Mouse (Mus musculus) layer of hippocampus, adult 11-12 months (tissue): ENCODE results near the gene Mepce.
A peak's percentile ranks its signal among the peaks of the same experiment; 100 is the strongest.
"Not testable (repeated sequence)": the region's sequence is repeated elsewhere in the genome, so short reads cannot be mapped to it uniquely, and the experiment has no call there.

Source experiments
- DNase-seq: peaks from one replicate; pipeline ENCODE4 v3.0.0; 2022; ENCODE audit warnings: low spot score

Mepce gene

DNA sequence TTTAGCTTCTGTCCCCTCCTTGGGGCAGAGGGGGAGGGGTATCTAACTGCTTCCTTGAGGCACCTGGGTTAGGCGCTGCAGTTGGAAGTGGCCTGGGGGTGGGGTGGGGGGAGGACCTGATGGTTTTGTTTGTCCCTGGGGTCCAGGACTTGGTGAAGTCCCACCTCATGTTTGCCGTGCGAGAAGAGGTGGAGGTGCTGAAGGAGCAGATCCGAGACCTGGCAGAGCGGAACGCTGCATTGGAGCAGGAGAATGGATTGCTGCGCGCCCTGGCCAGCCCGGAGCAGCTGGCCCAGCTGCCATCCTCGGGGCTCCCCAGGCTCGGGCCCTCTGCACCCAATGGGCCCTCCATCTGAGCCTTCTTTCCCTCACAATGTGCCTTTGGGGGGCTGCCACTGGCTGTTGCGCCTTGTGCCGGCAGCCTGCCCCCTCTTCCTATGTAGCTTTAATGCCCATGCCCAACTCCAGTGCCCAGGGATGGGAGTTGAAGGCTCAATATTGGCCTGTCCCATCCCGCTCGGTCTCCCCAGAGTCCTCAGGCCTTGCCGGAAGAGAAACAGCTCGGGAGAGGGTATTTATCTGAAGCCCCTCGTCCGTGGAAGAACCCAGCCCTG is 28.4 kb downstream of the Mepce start:
- DNase-seq = no peak

- DNase-seq = peak; percentile 91
These were observed 29.6 kb downstream of the Mepce start for GRCm38 (mm10) chr5:137757887-137758286.

DNA sequence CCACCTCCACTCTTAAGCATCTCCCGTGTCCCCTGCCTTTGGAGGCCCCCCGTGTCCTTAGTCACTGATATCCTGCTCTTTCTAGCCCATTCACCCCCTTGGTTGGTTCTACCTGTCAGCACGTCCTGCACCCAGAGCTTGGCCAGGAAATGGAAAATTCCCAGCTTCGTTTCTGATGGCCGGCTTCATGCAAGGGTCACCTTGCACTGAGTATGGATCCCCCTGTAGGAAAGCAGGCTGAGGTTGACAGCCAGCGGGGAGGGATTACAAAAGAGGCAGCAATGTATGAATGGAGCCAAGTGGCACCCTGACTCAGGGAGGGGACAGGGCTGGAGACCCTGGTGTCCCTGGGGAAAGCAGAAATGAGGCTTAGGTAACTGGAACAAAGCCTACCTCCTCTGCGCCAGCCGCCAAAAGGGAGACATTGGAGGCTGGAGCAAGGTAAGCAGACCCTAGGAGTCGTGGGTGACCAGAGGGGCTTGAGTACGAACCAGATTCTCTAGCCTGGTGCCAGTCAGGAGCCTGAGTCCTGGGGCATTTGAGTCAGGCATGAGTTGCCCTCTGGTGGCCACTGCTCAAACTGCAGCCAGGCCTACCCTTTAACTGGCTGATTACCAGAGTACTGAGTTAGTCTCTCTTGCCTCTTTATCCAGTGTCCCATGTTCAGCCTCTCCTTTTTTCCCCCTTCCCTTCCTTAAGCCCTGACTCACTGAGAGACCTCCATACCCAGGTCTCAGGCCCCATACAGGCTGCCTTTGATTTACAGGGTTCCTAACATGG is 30.4 kb downstream of the Mepce start:
- DNase-seq = peak; percentile 94

DNA sequence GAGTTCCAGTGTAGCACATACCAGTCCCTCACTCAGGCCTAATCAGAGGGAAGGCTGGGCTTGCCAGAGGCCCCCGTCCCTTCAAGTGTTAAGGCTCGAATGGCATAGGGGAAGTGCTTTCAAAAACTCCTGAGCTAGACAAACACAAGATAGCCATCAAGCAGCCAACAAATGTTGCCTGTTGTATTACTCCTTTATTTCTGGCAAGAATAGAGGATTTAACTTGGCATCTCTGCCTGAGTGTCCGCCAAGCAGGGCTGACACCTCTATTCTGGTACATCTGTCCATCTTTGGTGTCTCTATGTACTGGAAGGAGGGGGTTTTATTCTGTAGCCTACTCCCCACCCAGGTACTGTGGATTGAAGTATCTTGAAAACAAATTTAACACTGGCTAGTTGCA is 31.3 kb downstream of the Mepce start:
- no peak for DNase-seq

DNA sequence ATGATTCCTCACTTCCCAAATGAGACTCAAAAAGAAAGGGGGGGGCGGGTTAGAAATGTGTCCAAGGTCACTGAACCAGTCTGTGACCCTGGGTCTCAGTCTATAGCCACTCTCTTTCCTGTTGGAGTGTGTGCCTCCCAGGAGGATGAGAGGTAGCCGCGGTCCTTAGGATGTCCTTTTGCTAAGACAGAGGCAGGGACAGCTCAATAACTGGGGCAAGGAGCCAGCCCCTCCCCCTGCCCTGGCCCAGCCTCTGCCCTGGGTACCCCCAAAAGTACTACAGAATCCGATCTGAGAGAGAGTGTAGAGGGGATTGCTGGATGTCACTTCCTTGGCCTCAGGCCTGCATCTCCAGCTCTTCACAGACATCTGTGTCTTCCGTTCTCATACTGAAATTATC is 32.0 kb downstream of the Mepce start:
- DNase-seq = no peak

- no peak for DNase-seq
These were observed 34.2 kb downstream of the Mepce start for GRCm38 (mm10) chr5:137753111-137753832.

GRCm38 (mm10) chr5:137751988-137752387 is 35.5 kb downstream of the Mepce start:
- no peak for DNase-seq

- DNase-seq = no peak
These were observed 36.1 kb downstream of the Mepce start for GRCm38 (mm10) chr5:137751221-137751887.

DNA sequence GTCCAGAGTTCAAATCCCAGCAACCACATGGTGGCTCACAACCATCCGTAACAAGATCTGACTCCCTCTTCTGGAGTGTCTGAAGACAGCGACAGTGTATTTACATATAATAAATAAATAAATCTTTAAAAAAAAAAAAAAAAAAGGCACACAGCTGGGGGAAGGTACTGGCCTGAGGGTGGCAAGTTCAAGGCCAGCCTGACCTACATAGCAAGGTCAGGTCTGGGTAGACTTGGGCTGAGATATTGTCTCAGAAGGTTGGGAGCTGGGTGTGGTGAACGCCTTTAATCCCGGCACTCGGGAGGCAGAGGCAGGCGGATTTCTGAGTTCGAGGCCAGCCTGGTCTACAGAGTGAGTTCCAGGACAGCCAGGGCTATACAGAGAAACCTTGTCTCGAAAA is 37.2 kb downstream of the Mepce start:
- DNase-seq = not testable (repeated sequence)

- DNase-seq = no peak
These were observed 38.1 kb downstream of the Mepce start for GRCm38 (mm10) chr5:137749196-137749836.

DNA sequence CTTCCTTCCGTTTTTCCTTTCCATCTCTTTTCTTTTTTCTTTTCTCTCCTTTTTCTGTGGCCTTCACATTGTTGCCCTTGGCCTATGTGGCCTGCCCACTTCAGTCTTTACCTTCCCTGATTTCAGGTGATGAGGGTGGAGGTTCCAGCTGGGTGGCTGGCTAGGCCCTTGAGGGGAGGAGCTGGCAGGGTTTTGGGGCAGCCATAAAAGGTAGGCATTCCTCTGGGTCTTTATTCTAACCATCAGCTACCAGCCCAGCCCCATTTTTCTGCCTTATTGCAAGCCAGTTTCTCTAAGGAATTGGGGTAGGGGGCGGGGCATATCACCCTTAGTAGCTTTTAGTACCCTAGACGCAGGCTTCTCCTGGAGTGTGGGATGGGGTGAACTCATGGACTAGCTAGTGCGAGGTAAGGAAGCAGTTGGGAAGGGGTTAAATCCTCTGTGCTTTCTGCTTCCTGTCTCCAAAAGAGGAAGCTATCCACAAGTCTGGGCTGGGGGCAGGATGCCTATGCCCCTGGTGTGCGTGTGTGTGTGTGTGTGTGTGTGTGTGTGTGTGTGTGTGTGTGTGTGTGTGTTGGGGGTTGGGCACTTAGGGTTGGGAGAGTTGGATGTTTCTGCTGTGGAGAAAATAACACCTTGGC is 39.2 kb downstream of the Mepce start:
- DNase-seq = no peak

- no peak for DNase-seq
These were observed 40.0 kb downstream of the Mepce start for GRCm38 (mm10) chr5:137747326-137747961.

DNA sequence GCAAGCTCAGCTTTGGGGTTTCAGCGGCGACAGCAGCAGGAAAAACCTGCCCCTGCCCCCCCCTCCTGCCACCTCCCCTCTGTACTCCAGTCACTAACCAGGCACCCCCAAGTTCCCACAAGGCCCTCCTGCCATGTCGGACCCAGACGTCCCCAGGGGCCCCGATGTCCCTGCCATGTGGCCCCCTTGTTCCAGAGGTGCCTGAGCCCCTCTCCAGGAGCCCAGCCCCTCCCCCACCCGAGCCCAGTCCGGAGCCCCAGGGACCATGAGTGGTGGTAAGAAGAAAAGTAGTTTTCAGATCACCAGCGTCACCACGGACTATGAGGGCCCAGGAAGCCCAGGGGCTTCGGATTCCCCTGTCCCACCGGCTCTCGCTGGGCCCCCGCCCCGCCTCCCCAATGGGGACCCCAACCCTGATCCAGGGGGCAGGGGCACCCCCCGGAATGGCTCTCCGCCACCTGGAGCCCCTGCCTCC is 40.6 kb downstream of the Mepce start:
- DNase-seq = no peak

DNA sequence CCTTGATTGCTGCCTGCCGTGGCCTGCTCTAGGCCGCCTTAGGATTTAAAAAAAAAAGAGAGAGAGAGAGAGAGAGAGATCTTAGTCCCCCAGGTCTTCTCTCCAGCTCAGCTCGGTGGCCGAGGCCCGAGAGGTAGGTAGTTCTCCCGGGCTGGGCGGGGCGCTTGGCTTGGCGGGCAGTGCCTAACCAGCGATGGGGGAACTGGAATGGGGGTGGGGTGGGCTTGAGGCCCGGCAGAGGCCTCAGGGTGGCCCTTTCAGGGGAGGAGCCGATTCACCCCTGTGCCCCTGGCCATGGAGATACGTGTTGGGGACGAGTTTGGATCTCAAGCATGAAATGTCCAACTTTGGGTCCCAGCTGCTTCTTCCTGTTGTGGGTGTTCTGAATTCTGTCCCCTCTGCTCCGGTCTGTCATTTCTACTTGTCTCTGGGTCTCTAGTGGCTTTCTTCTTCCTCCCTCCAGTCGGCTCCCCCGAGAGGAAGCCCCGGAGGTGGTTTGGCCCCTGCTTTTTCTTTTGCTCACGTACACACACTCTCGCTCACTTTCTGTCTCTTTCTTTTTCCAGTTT is 41.1 kb downstream of the Mepce start:
- DNase-seq = no peak

DNA sequence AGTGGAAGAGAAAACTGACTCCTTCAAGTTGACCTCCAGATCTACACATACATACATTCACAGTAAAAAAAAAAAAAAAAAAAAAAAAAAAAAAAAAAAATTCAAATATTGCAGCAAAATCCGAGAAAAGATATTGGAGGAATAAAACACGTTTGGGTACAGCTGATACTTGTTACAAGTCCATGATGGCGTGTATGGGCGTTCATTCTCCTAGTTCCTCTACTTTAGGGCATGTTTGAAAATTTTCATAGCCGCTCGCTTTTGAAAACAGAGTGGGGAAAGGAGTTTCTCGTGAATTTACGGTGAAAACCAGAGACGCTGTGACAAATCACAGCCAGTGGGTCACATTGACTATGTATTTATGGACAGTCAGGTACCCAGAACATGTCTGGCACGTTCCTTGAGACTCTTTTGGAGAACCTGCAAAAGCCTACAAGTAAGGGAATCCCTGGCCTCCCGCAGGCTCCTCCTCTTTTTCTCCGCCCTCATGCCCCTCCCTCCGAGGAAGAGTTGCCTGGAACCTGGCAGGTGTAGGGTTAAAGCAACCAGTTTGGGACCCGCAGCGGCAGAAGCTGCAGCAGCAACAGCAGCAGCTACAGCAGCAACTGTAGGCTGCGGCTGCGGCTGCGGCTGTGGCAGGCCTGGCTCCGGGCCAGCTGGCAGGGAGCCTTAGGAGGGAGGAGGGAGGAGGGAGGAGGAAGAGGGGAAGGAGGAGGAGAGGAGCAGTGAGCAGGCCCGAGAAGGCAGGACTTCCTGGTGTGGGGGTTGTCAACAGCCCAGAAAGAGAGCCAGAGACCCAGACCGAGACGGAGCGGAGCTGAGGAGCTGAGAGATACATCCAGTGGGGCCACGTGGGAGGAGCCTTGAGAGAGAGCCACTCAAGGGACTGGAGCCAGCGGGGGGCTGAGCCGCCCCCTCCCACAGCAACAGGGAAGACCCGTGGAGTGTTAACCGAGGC is 42.0 kb downstream of the Mepce start, which contains the start of gene Tsc22d4:
TSS of gene Tsc22d4 (plus strand) at position 517 of the 958 bp plus-strand sequence.
- peak; percentile 90 for DNase-seq

DNA sequence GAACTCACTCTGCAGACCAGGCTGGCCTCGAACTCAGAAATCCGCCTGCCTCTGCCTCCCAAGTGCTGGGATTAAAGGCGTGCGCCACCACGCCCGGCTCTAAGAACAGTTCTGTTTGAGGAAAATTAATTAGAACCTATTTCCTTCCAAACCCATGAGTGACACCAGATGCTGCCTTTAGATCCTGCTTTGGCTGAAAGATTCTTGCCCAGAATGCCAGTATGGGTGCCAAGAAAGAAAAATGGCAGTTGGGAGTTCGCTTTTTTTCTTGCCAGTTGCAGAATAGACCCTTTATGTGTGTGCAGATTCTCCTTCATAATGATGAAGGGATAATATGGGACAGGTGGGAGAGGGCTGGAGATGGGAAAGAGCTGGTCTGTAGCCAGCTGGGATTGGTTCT is 43.3 kb downstream of the Mepce start:
- DNase-seq = no peak

DNA sequence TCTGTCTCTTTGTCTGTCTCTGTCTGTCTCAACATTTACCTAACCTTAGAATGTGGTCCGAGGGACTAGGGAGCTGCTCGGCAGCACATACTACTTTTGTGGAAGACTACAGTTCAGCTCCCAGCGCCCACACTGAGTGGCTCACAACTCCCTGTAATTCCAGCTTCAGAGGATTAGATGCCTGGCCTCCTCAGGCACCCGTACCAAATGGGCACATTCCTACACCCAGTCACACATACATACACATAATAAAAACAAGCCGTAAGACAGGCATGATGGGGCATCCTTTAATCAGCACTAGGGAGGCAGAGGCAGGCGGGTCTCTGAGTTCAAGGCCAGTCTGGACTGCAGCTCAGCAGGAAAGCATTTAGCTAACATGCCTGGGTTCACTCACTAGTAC is 44.6 kb downstream of the Mepce start:
- DNase-seq = no peak

GRCm38 (mm10) chr5:137742048-137742447 is 45.4 kb downstream of the Mepce start:
- DNase-seq = no peak
